ENCODE assay signal across 13 mouse cellular contexts in the genomic region with DNA sequence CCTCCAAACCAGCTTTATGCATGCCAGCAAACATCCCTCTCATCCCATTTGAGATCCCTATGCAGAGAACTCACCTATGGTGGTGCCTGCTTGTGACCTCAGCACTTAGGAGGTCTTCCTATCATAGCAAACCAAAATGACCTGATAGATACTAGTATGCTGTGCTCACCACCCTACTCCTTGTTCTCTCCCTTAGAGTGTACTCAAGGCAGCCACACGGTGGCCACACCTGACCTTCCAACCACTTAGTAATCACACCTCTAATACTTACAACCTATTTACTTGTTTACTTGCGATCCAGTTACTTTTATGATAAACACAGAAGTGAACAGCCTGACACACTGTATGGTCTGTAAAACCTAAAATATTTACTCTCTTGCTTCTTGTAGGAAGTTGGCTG. TPM values are rescaled to one million over a fixed set of nuclear protein-coding genes. Genes with fewer than 3 reads are reported as not detected.
DNase-seq lines count a peak whose midpoint lies in the region; ATAC-seq and TF ChIP-seq lines count a peak whose summit lies in the region.
"Had no signal": no experiment of that assay in that cellular context is flagged by ENCODE, and none has a peak within 500 bp of the region (broad histone marks: within the 10 kb centered on the region; RNA-seq: fewer than 3 reads in every experiment).

No protein-coding gene starts in this region.

- no peaks in the 10 kb centered on the region for H3K27me3 ChIP-seq in heart, embryonic 13.5 days (replicated peaks)
- H3K27me3 ChIP-seq in spleen, adult 2 months (ENCODE audit: control insufficient read depth, insufficient read depth, low read length), result no peaks in the 10 kb centered on the region
- no peaks in the 10 kb centered on the region for H3K27me3 ChIP-seq in liver, adult 2 months (ENCODE audit: control insufficient read depth, insufficient read depth, low read length)
- H3K27me3 ChIP-seq in stomach, postnatal 0 days (ENCODE audit: control insufficient read depth, insufficient read depth, low read length), result no peaks in the 10 kb centered on the region

- ATAC-seq in heart, embryonic 13.5 days (ENCODE audit: extremely low read depth, insufficient number of reproducible peaks, low FRiP score, low TSS enrichment), result no peak
- no peak for ATAC-seq in stomach, postnatal 0 days (ENCODE audit: low FRiP score, low TSS enrichment)
- no peak for ATAC-seq in cerebellum, adult (ENCODE audit: insufficient number of reproducible peaks, low FRiP score, low TSS enrichment)
- ATAC-seq: CD4-positive, CD25-positive, alpha-beta regulatory T cell, adult 4 months had no signal

- H3K79me2 ChIP-seq in liver, adult 2 months (ENCODE audit: control insufficient read depth, insufficient read depth, low read length), result no peaks in the 10 kb centered on the region

- peaks cover 19% of the 10 kb centered on the region for H3K36me3 ChIP-seq in heart, embryonic 13.5 days
- H3K36me3 ChIP-seq in spleen, adult 2 months (ENCODE audit: control insufficient read depth, insufficient read depth, low read length), result no peaks in the 10 kb centered on the region
- peaks cover 13% of the 10 kb centered on the region for H3K36me3 ChIP-seq in liver, adult 2 months (ENCODE audit: control insufficient read depth, insufficient read depth, low read length)
- no peaks in the 10 kb centered on the region for H3K36me3 ChIP-seq in stomach, postnatal 0 days (ENCODE audit: control insufficient read depth, insufficient read depth, low read length)

- TF ChIP-seq POLR2A in spleen, adult 2 months (IDR thresholded peaks at IDR 0.05; ENCODE audit: low read depth, low read length), result no peak
- no peak for TF ChIP-seq POLR2A in liver, adult 2 months (IDR thresholded peaks at IDR 0.05; ENCODE audit: extremely low read depth, insufficient read depth, low read length)

- 71% methylated on average over 2 of the region's 2 CpGs for WGBS in heart, embryonic 13.5 days
- 75% methylated on average over 2 of the region's 2 CpGs for WGBS in spleen, adult 2 months
- WGBS in liver, adult 2 months, result 88% methylated on average over 2 of the region's 2 CpGs
- 76% methylated on average over 2 of the region's 2 CpGs for WGBS in stomach, postnatal 0 days

- no peak for DNase-seq in heart, postnatal 25 days (ENCODE audit: low spot score)
- DNase-seq in spleen, adult 2 months (ENCODE audit: low read depth in 1 of 2, low spot score in 2 of 2), result no peak
- no peak for DNase-seq in spleen, postnatal 4 days (ENCODE audit: low spot score in 2 of 2)
- no peak for DNase-seq in liver, adult 2 months (ENCODE audit: extremely low read depth, low read depth, low spot score)
- DNase-seq in stomach, postnatal 0 days (ENCODE audit: low spot score), result no peak
- no peak for DNase-seq in natural killer cell, adult 2 months (ENCODE audit: low spot score in 2 of 2)
- DNase-seq: cerebellum, adult 9-10 months; embryo, embryonic 11 days; layer of hippocampus, adult 9-11 months; thymus, postnatal 4 days had no signal

- no peaks in the 10 kb centered on the region for H3K9me3 ChIP-seq in heart, embryonic 13.5 days
- no peaks in the 10 kb centered on the region for H3K9me3 ChIP-seq in stomach, postnatal 0 days (ENCODE audit: control insufficient read depth, low read length)

- no peak overlapping the region for H3K9ac ChIP-seq in heart, embryonic 13.5 days
- no peak overlapping the region for H3K9ac ChIP-seq in liver, adult 2 months (ENCODE audit: low read depth, low read length)
- no peak overlapping the region for H3K9ac ChIP-seq in stomach, postnatal 0 days (ENCODE audit: low read length)

- H3K4me2 ChIP-seq in heart, embryonic 13.5 days, result no peak overlapping the region
- H3K4me2 ChIP-seq in stomach, postnatal 0 days (replicated peaks; ENCODE audit: low read depth), result no peak overlapping the region

- no peak overlapping the region for H3K4me3 ChIP-seq in heart, embryonic 13.5 days
- H3K4me3 ChIP-seq in spleen, adult 2 months (ENCODE audit: extremely low read depth, insufficient read depth, insufficient read length), result no peak overlapping the region
- no peak overlapping the region for H3K4me3 ChIP-seq in liver, adult 2 months (ENCODE audit: insufficient read depth, low read depth, low read length)
- H3K4me3 ChIP-seq in stomach, postnatal 0 days (ENCODE audit: low read depth, low read length), result no peak overlapping the region

- intact Hi-C loops in heart, postnatal 25 days (cut with DNase I), result no loop called here

- no peak for TF ChIP-seq CTCF in spleen, adult 2 months (IDR thresholded peaks at IDR 0.05; ENCODE audit: extremely low read depth, insufficient read depth, insufficient read length, insufficient replicate concordance)
- no peak for TF ChIP-seq CTCF in liver, adult 2 months (IDR thresholded peaks at IDR 0.05; ENCODE audit: low read depth, low read length)
- no peak for TF ChIP-seq CTCF in stomach, postnatal 0 days (IDR thresholded peaks at IDR 0.05; ENCODE audit: low read depth)

- TF ChIP-seq EP300 in stomach, postnatal 0 days (optimal IDR thresholded peaks at IDR 0.05), result no peak

- peak overlapping the region; percentile 89 for H3K27ac ChIP-seq in heart, embryonic 13.5 days (replicated peaks)
- peak overlapping the region; percentile 80 for H3K27ac ChIP-seq in spleen, adult 2 months (ENCODE audit: insufficient read depth, low read length)
- peak overlapping the region; percentile 48 for H3K27ac ChIP-seq in liver, adult 2 months (replicated peaks; ENCODE audit: insufficient read depth, low read depth, low read length)
- peak overlapping the region; percentile 3; the same call in 1 of the 2 replicates for H3K27ac ChIP-seq in stomach, postnatal 0 days (replicated peaks)

- H3K4me1 ChIP-seq in heart, embryonic 13.5 days, result peaks cover 95% of the 10 kb centered on the region
- peaks cover 42% of the 10 kb centered on the region for H3K4me1 ChIP-seq in spleen, adult 2 months (ENCODE audit: control insufficient read depth, insufficient read depth, insufficient read length)
- peaks cover 13% of the 10 kb centered on the region for H3K4me1 ChIP-seq in liver, adult 2 months (ENCODE audit: control insufficient read depth, insufficient read depth, low read length)
- no peaks in the 10 kb centered on the region; the same call in 1 of the 2 replicates for H3K4me1 ChIP-seq in stomach, postnatal 0 days (replicated peaks; ENCODE audit: control insufficient read depth, insufficient read depth)

RNA-seq across cellular contexts. Expression of gene Rnf216, which starts 58.1 kb away (rescaled TPM):
- 24.6 and 25.1 TPM in 2 replicates for polyA plus RNA-seq in heart, embryonic 13.5 days (2015; fragmentation: Nextera tagmentation; extraction: Ambion mirVana)
- total RNA-seq in heart, postnatal 25 days (2021), result 10 to 100 TPM; 22.8 to 26.2 TPM
- polyA plus RNA-seq in spleen, adult 2 months (2012; rRNA removed), result 25.9 and 32.4 TPM in 2 replicates
- 10.8 and 11.5 TPM in 2 replicates for total RNA-seq in liver, adult 2 months (2014; rRNA removed)
- 10.4 and 12.1 TPM in 2 replicates for polyA plus RNA-seq in liver, adult 2 months (2012; rRNA removed)
- polyA plus RNA-seq in stomach, postnatal 0 days (2015; fragmentation: Nextera tagmentation; extraction: Ambion mirVana), result 15.4 and 15.6 TPM in 2 replicates

Comparison
In these comparisons a context has a peak if more than half of its experiments do, and no peak if none do; other contexts are left out.
1. H3K27ac ChIP-seq: peak in every context shown above with its lines; median percentile 89 in heart, embryonic 13.5 days; 80 in spleen, adult 2 months; 48 in liver, adult 2 months; 3 in stomach, postnatal 0 days.